Mouse (Mus musculus): ENCODE measurements at regions not wholly inside any gene's neighbourhood (a gene's known extent, or its start where the extent isn't known, plus 50 kb on each side); places are given as distances from the start of the nearest gene placed in this dataset.

DNA sequence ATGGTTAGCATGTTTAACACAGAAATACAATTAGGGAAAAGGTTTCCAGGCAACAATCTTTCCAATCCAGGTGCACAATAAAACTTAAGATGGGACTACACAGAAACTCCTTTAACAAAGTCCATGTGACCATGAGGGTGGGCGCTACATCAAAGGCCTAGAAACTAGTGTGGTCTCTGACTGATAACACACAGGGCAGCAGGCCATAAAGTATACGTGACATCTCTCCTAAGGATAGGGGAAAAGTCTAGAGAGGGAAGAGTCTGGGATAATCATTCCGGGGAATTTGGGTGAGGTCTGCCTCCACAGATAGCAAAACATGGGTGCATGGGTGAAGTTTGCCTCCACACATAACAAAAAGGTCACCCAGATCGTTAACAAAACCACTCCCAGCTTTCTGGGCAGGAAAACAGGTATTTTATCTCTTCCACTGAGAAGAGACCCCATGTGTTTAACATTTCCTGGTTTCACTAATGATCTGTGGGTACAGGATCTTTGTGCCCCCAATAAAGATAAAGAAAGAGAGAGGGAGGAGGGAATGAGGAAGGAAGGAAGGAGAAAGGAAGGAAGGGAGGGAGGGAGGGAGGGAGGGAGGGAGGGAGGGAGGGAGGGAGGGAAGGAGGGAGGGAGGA, 402.0 kb upstream of the Gm10131 start:
- 18% methylated on average over 4 of the region's 4 CpGs for whole genome bisulfite sequencing
- H3K27ac ChIP-seq (ENCODE audit: insufficient read depth, low read depth, low read length) = no peak overlapping the region
- H3K36me3 ChIP-seq (ENCODE audit: control insufficient read depth, insufficient read depth, low read length) = no peaks in the 10 kb centered on the region
- 0 out of 2 replicates have a peak, but pooled peaks cover 2% of the 10 kb centered on the region for H3K4me1 ChIP-seq (ENCODE audit: control insufficient read depth, insufficient read depth, insufficient read length, low read length)
- TF ChIP-seq CTCF (IDR thresholded peaks at IDR 0.05; ENCODE audit: extremely low read depth, insufficient read length, insufficient replicate concordance, low read depth, low read length) (no peak), POLR2A (IDR thresholded peaks at IDR 0.05; ENCODE audit: low read depth, low read length) (no peak)
- no peaks in the 10 kb centered on the region for H3K27me3 ChIP-seq (ENCODE audit: control insufficient read depth, insufficient read depth, low read length)
- no peak overlapping the region for H3K4me3 ChIP-seq (ENCODE audit: low read depth, low read length)

DNA sequence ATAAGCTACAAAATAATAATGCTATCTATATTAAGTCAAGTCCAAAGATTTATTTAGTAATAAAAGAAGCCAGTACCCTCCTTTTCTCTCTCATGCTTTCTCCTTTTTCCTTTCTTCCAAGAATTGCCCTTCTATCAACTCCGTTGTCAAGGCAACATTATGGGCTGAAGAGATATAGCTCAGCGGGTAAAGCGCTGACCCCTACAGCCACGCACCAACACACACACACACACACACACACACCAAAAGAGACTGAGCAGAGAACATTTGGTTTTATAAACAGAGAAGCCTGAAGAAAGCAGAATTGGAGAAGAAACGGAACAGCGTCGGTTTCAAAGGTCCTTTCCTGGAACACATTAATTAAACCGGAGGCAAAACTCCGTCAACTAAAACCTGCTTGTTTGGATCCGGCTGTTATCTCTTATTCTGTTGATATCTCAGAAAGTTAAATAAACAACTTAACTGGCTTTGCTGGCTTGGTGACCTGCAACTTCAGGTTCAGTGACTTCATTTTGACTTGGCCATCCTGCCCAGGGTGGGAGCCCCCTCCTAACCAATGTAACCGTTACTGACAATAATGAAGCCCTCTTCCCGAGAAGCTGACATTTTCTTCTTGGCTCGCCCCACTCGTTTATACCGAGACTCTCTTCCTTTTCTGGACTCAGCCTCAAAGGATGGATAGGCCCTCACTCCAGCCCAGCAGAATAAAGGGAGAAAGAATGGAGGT, 394.5 kb upstream of the Gm10131 start:
- 20% methylated on average over 15 of the region's 15 CpGs for WGBS
- no peaks in the 10 kb centered on the region for H3K36me3 ChIP-seq (ENCODE audit: control insufficient read depth, insufficient read depth, low read length)
- TF ChIP-seq CTCF (IDR thresholded peaks at IDR 0.05; ENCODE audit: extremely low read depth, insufficient read length, insufficient replicate concordance, low read depth, low read length) (no peak), POLR2A (IDR thresholded peaks at IDR 0.05; ENCODE audit: low read depth, low read length) (no peak)

DNA sequence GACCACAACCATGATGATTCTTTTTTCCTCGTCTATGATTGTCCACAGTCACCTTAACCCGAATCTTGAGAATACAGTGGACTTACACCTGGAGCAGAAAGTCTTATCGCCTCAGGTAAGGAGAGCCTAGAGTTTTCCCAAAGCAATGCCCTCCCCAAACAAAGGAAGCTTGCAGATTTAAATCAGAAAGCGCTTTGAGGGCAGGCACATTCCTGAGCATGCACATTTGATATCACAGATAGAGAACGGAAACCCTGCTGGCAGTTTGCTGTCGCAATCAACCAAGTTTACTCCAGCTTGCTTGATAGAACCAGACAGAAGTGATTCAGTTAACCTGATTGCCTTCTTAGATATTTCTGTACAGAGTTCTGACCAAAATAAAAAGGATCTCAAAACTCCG, 393.6 kb upstream of the Gm10131 start:
- no peaks in the 10 kb centered on the region for H3K36me3 ChIP-seq (ENCODE audit: control insufficient read depth, insufficient read depth, low read length)
- 52% methylated on average over 7 of the region's 7 CpGs for WGBS
- no peaks in the 10 kb centered on the region for H3K27me3 ChIP-seq (ENCODE audit: control insufficient read depth, insufficient read depth, low read length)
- H3K27ac ChIP-seq (ENCODE audit: insufficient read depth, low read depth, low read length) = no peak overlapping the region
- no peak overlapping the region for H3K4me3 ChIP-seq (ENCODE audit: low read depth, low read length)
- no peaks in the 10 kb centered on the region for H3K4me1 ChIP-seq (ENCODE audit: control insufficient read depth, insufficient read depth, insufficient read length, low read length)
- TF ChIP-seq POLR2A (IDR thresholded peaks at IDR 0.05; ENCODE audit: low read depth, low read length) (no peak), CTCF (IDR thresholded peaks at IDR 0.05; ENCODE audit: extremely low read depth, insufficient read length, insufficient replicate concordance, low read depth, low read length) (no peak)

More for the DNA sequence above, 394.5 kb upstream of the Gm10131 start:
- no peak overlapping the region for H3K4me3 ChIP-seq (ENCODE audit: low read depth, low read length)
- H3K27me3 ChIP-seq (ENCODE audit: control insufficient read depth, insufficient read depth, low read length) = no peaks in the 10 kb centered on the region
- H3K4me1 ChIP-seq (ENCODE audit: control insufficient read depth, insufficient read depth, insufficient read length, low read length) = no peaks in the 10 kb centered on the region
- H3K27ac ChIP-seq (ENCODE audit: insufficient read depth, low read depth, low read length) = no peak overlapping the region

DNA sequence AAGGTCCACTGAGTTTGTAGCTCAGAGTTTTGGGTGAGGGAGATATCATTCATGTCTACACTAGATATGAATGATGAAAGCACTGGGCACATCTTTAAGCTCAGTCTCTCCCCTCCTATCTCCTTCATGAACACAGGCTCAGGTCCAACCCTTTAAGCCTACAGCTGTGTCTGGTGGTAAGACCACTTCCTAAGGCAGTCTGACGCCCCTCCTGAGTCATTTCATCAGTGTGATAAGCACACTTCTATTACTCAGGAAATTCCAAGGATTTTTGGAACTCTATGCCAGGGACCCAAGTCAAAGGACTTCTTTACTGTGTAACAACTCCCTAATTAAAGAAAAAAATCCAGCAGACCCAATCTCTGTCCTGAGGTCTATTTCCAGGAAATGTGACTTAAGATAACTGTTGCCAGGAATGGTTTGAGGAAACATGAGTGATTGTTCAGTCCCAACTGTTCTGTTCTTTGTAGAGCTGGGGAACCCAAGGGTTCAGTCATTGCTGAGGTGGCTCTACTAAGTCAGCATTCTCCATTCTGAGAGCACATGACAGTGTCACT, 391.1 kb upstream of the Gm10131 start:
- H3K27ac ChIP-seq (ENCODE audit: insufficient read depth, low read depth, low read length) = no peak overlapping the region
- H3K4me1 ChIP-seq (ENCODE audit: control insufficient read depth, insufficient read depth, insufficient read length, low read length) = no peaks in the 10 kb centered on the region
- no peak for TF ChIP-seq CTCF (IDR thresholded peaks at IDR 0.05; ENCODE audit: extremely low read depth, insufficient read length, insufficient replicate concordance, low read depth, low read length)
- no peak for TF ChIP-seq POLR2A (IDR thresholded peaks at IDR 0.05; ENCODE audit: low read depth, low read length)
- WGBS = 68% methylated on average over 1 of the region's 1 CpGs
- H3K36me3 ChIP-seq (ENCODE audit: control insufficient read depth, insufficient read depth, low read length) = no peaks in the 10 kb centered on the region
- no peak overlapping the region for H3K4me3 ChIP-seq (ENCODE audit: low read depth, low read length)
- no peaks in the 10 kb centered on the region for H3K27me3 ChIP-seq (ENCODE audit: control insufficient read depth, insufficient read depth, low read length)

DNA sequence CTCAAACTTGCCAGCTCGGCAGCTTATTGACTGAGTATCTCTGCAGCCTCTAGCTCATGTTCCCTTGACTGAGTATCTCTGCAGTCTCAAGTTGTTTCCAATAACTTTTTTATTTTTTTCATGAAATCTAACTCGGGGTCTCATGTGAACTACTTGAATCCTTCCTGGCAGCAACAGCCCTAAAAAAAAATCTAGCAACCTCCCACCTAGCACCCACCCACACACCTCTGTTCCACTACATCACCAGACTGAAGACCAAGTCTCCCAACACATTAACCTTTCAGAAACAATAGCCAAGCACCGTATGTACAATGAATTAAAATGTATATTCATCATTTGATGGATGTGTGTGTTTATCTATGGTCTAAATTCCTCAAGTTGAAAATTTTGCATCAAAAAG, 387.7 kb upstream of the Gm10131 start:
- no peaks in the 10 kb centered on the region for H3K4me1 ChIP-seq (ENCODE audit: control insufficient read depth, insufficient read depth, insufficient read length, low read length)
- TF ChIP-seq POLR2A (IDR thresholded peaks at IDR 0.05; ENCODE audit: low read depth, low read length) (no peak), CTCF (IDR thresholded peaks at IDR 0.05; ENCODE audit: extremely low read depth, insufficient read length, insufficient replicate concordance, low read depth, low read length) (no peak)
- 69% methylated on average over 3 of the region's 3 CpGs for WGBS

DNA sequence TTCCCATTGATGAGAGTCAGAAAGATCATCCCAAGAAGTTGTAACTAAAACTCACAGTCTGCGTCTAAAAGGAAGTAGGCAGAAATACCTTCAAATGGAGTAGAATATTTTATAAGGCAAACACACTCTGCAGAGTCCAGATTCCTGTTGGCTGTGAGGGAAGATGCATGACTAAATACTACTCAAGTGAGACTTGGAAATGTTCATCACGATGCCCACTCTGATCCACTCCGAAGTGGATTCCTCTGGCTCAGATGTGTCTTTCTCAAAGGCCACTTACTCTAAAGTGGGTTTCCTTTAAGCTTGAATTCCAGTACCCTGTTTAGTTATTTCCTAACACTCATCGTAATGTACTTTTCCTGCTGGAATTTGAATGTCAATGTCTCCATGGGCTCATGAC, 385.2 kb upstream of the Gm10131 start:
- Histone ChIP-seq H3K27ac (ENCODE audit: insufficient read depth, low read depth, low read length) (no peak overlapping the region), H3K4me3 (ENCODE audit: low read depth, low read length) (no peak overlapping the region), H3K36me3 (ENCODE audit: control insufficient read depth, insufficient read depth, low read length) (no peaks in the 10 kb centered on the region), H3K4me1 (ENCODE audit: control insufficient read depth, insufficient read depth, insufficient read length, low read length) (no peaks in the 10 kb centered on the region), H3K27me3 (ENCODE audit: control insufficient read depth, insufficient read depth, low read length) (no peaks in the 10 kb centered on the region)
- WGBS = 93% methylated on average over 4 of the region's 4 CpGs
- no peak for TF ChIP-seq POLR2A (IDR thresholded peaks at IDR 0.05; ENCODE audit: low read depth, low read length)
- no peak for TF ChIP-seq CTCF (IDR thresholded peaks at IDR 0.05; ENCODE audit: extremely low read depth, insufficient read length, insufficient replicate concordance, low read depth, low read length)

More for the DNA sequence above, 387.7 kb upstream of the Gm10131 start:
- no peaks in the 10 kb centered on the region for H3K36me3 ChIP-seq (ENCODE audit: control insufficient read depth, insufficient read depth, low read length)
- H3K4me3 ChIP-seq (ENCODE audit: low read depth, low read length) = no peak overlapping the region
- no peaks in the 10 kb centered on the region for H3K27me3 ChIP-seq (ENCODE audit: control insufficient read depth, insufficient read depth, low read length)
- H3K27ac ChIP-seq (ENCODE audit: insufficient read depth, low read depth, low read length) = no peak overlapping the region

DNA sequence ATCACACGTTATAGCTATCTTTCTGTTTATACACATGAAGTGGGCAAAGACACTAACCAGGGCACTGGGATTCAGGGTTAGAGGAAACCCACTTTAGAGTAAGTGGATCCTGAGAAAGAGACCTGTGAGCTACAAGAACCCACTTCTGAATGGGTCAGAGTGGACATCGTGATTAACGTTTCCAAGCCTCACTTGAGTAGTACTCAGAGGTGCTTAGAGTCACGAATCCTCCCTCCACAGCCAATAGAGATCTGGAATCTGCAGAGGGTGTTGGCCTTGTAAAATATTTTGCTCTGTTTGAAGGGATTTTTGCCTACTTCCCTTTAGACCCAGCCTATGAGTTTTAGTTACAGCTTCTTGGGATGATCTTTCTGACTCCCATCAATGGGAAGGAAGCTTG, 384.4 kb upstream of the Gm10131 start:
- Histone ChIP-seq H3K36me3 (ENCODE audit: control insufficient read depth, insufficient read depth, low read length) (no peaks in the 10 kb centered on the region), H3K4me3 (ENCODE audit: low read depth, low read length) (no peak overlapping the region), H3K4me1 (ENCODE audit: control insufficient read depth, insufficient read depth, insufficient read length, low read length) (no peaks in the 10 kb centered on the region), H3K27me3 (ENCODE audit: control insufficient read depth, insufficient read depth, low read length) (no peaks in the 10 kb centered on the region), H3K27ac (ENCODE audit: insufficient read depth, low read depth, low read length) (no peak overlapping the region)
- TF ChIP-seq POLR2A (IDR thresholded peaks at IDR 0.05; ENCODE audit: low read depth, low read length) (no peak), CTCF (IDR thresholded peaks at IDR 0.05; ENCODE audit: extremely low read depth, insufficient read length, insufficient replicate concordance, low read depth, low read length) (no peak)
- 75% methylated on average over 4 of the region's 4 CpGs for WGBS
